Mouse (Mus musculus) neural tube, embryonic 13.5 days (tissue): ENCODE measurements around the gene Alb. TPM values are rescaled to one million over a fixed set of nuclear protein-coding genes. Genes with fewer than 3 reads are reported as not detected.
A peak's percentile ranks its signal among the peaks of the same experiment; 100 is the strongest.

Experiments used
- ATAC-seq: fragments of 200-750 bp; cut with Nextera tagmentation; 2 replicates; pipeline ENCODE4 v1.8.0; 2017; ENCODE audit warnings: low read depth, mild to moderate bottlenecking, moderate TSS enrichment, moderate library complexity
- H3K27ac ChIP-seq: fragments of 300-500 bp; sonication (generic); replicated peaks from 2 replicates; pipeline ENCODE4 v1.5.1; 2015; ENCODE audit warnings: moderate library complexity, mild to moderate bottlenecking, inconsistent platforms
- H3K27me3 ChIP-seq: fragments of 300-500 bp; sonication (generic); 2 replicates; pipeline ENCODE4 v1.6.1; 2015; ENCODE audit warnings: mild to moderate bottlenecking, inconsistent platforms
- H3K36me3 ChIP-seq: fragments of 300-500 bp; sonication (generic); 2 replicates; pipeline ENCODE4 v1.6.1; 2015; ENCODE audit warnings: mild to moderate bottlenecking, inconsistent platforms
- H3K4me1 ChIP-seq: fragments of 300-500 bp; sonication (generic); replicated peaks from 2 replicates; pipeline ENCODE4 v1.6.1; 2015; ENCODE audit warnings: inconsistent platforms
- H3K4me2 ChIP-seq: fragments of 300-500 bp; sonication (generic); 2 replicates; pipeline ENCODE4 v1.6.1; 2015; ENCODE audit warnings: inconsistent platforms, mild to moderate bottlenecking, moderate library complexity
- H3K4me3 ChIP-seq: fragments of 300-500 bp; sonication (generic); 2 replicates; pipeline ENCODE4 v1.5.1; 2015; ENCODE audit warnings: mild to moderate bottlenecking, inconsistent platforms
- H3K9ac ChIP-seq: fragments of 300-500 bp; sonication (generic); 2 replicates; pipeline ENCODE4 v1.6.1; 2015; ENCODE audit warnings: moderate library complexity, mild to moderate bottlenecking, inconsistent platforms
- H3K9me3 ChIP-seq: fragments of 300-500 bp; sonication (generic); 2 replicates; pipeline ENCODE4 v1.6.1; 2016; ENCODE audit warnings: inconsistent platforms
- WGBS: fragments of 180-500 bp; shearing (Covaris S2); methylation state at CpG from one replicate; pipeline ENCODE4 v1.1.7; 2015; 5-methylcytosine and 5-hydroxymethylcytosine counted together
- polyA plus RNA-seq: library from polyadenylated mRNA; unstranded; fragments of >200 nt; fragmentation: Nextera tagmentation; extraction: Ambion mirVana; gene quantifications from 2 replicates; pipeline ENCODE4 v1.2.1, GENCODE M21; 2015

Alb gene
- polyA plus RNA-seq, 1 experiment from 2014 or later: 1.1 TPM

- WGBS: 11% methylated on average over 6 of the region's 6 CpGs
Observed at GRCm38 (mm10) chr5:90467245-90467644, 6.5 kb downstream of the Alb start.

GRCm38 (mm10) chr5:90470836-90471235, 10.1 kb downstream of the Alb start:
- no peak overlapping the region for H3K4me2 ChIP-seq
- no peak for ATAC-seq
- no peak overlapping the region for H3K4me3 ChIP-seq
- no peak overlapping the region for H3K9ac ChIP-seq
- no peaks in the 10 kb centered on the region for H3K27me3 ChIP-seq
- no peaks in the 10 kb centered on the region for H3K36me3 ChIP-seq
- 93% methylated on average over 3 of the region's 3 CpGs for WGBS
- H3K4me1 ChIP-seq: peaks cover 3% of the 10 kb centered on the region; the same call in 1 of the 2 replicates
- no peak overlapping the region for H3K27ac ChIP-seq
- H3K9me3 ChIP-seq: no peaks in the 10 kb centered on the region

More at GRCm38 (mm10) chr5:90467245-90467644, 6.5 kb downstream of the Alb start:
- Histone ChIP-seq H3K4me1 (peaks cover 3% of the 10 kb centered on the region; the same call in 1 of the 2 replicates), H3K4me3 (no peak overlapping the region), H3K9ac (no peak overlapping the region), H3K36me3 (no peaks in the 10 kb centered on the region), H3K27me3 (peaks cover 5% of the 10 kb centered on the region; the same call in 1 of the 2 replicates), H3K27ac (no peak overlapping the region), H3K4me2 (no peak overlapping the region), H3K9me3 (no peaks in the 10 kb centered on the region)
- ATAC-seq: peak; percentile 47; the same call in 1 of the 2 replicates

GRCm38 (mm10) chr5:90473902-90474301, 13.2 kb downstream of the Alb start:
- no peak for ATAC-seq
- no peaks in the 10 kb centered on the region for H3K27me3 ChIP-seq
- H3K4me1 ChIP-seq: no peaks in the 10 kb centered on the region
- H3K4me2 ChIP-seq: no peak overlapping the region
- no peak overlapping the region for H3K4me3 ChIP-seq
- H3K36me3 ChIP-seq: no peaks in the 10 kb centered on the region
- H3K9me3 ChIP-seq: no peaks in the 10 kb centered on the region
- no peak overlapping the region for H3K27ac ChIP-seq
- H3K9ac ChIP-seq: no peak overlapping the region
- 94% methylated on average over 4 of the region's 4 CpGs for WGBS

GRCm38 (mm10) chr5:90474369-90474768, 13.7 kb downstream of the Alb start:
- no peak overlapping the region for H3K4me2 ChIP-seq
- 89% methylated on average over 5 of the region's 5 CpGs for WGBS
- no peak for ATAC-seq
- no peaks in the 10 kb centered on the region for H3K4me1 ChIP-seq
- no peaks in the 10 kb centered on the region for H3K9me3 ChIP-seq
- no peak overlapping the region for H3K9ac ChIP-seq
- no peak overlapping the region for H3K27ac ChIP-seq
- no peaks in the 10 kb centered on the region for H3K36me3 ChIP-seq
- no peak overlapping the region for H3K4me3 ChIP-seq
- H3K27me3 ChIP-seq: no peaks in the 10 kb centered on the region

GRCm38 (mm10) chr5:90476741-90477140, 16.0 kb downstream of the Alb start:
- WGBS: 85% methylated on average over 3 of the region's 3 CpGs
- Histone ChIP-seq H3K27ac (no peak overlapping the region), H3K4me3 (no peak overlapping the region), H3K9ac (no peak overlapping the region), H3K4me1 (no peaks in the 10 kb centered on the region), H3K4me2 (no peak overlapping the region), H3K27me3 (no peaks in the 10 kb centered on the region), H3K9me3 (no peaks in the 10 kb centered on the region), H3K36me3 (no peaks in the 10 kb centered on the region)
- ATAC-seq: no peak

GRCm38 (mm10) chr5:90477308-90478140, 16.8 kb downstream of the Alb start:
- no peaks in the 10 kb centered on the region for H3K27me3 ChIP-seq
- no peaks in the 10 kb centered on the region for H3K36me3 ChIP-seq
- H3K4me2 ChIP-seq: no peak overlapping the region
- no peaks in the 10 kb centered on the region for H3K4me1 ChIP-seq
- WGBS: 86% methylated on average over 7 of the region's 7 CpGs
- no peak overlapping the region for H3K27ac ChIP-seq
- H3K9me3 ChIP-seq: no peaks in the 10 kb centered on the region
- no peak overlapping the region for H3K9ac ChIP-seq
- ATAC-seq: no peak
- H3K4me3 ChIP-seq: no peak overlapping the region

- Histone ChIP-seq H3K4me1 (no peaks in the 10 kb centered on the region), H3K9me3 (no peaks in the 10 kb centered on the region), H3K9ac (no peak overlapping the region), H3K4me2 (no peak overlapping the region), H3K4me3 (no peak overlapping the region), H3K36me3 (no peaks in the 10 kb centered on the region), H3K27me3 (no peaks in the 10 kb centered on the region), H3K27ac (no peak overlapping the region)
- WGBS: 93% methylated on average over 1 of the region's 1 CpGs
- ATAC-seq: no peak
Observed at GRCm38 (mm10) chr5:90478886-90479285, 18.2 kb downstream of the Alb start.

- H3K9ac ChIP-seq: no peak overlapping the region
- H3K36me3 ChIP-seq: no peaks in the 10 kb centered on the region
- no peak overlapping the region for H3K4me3 ChIP-seq
- H3K9me3 ChIP-seq: no peaks in the 10 kb centered on the region
- ATAC-seq: no peak
- no peak overlapping the region for H3K27ac ChIP-seq
- 90% methylated on average over 7 of the region's 7 CpGs for WGBS
- H3K4me2 ChIP-seq: no peak overlapping the region
- H3K27me3 ChIP-seq: no peaks in the 10 kb centered on the region
- no peaks in the 10 kb centered on the region for H3K4me1 ChIP-seq
Observed at GRCm38 (mm10) chr5:90485597-90485996, 24.9 kb downstream of the Alb start.

- H3K4me3 ChIP-seq: no peak overlapping the region
- no peaks in the 10 kb centered on the region for H3K27me3 ChIP-seq
- no peak overlapping the region for H3K9ac ChIP-seq
- ATAC-seq: no peak
- WGBS: 91% methylated on average over 7 of the region's 7 CpGs
- H3K4me2 ChIP-seq: no peak overlapping the region
- no peaks in the 10 kb centered on the region for H3K36me3 ChIP-seq
- no peaks in the 10 kb centered on the region for H3K9me3 ChIP-seq
- no peak overlapping the region for H3K27ac ChIP-seq
- H3K4me1 ChIP-seq: no peaks in the 10 kb centered on the region
Observed at GRCm38 (mm10) chr5:90488323-90488722, 27.6 kb downstream of the Alb start.

GRCm38 (mm10) chr5:90490518-90490917, 29.8 kb downstream of the Alb start, which contains the start of gene Afp:
Gene Afp (plus strand): TSS chr5:90490737.
- Histone ChIP-seq H3K4me1 (no peaks in the 10 kb centered on the region), H3K27ac (no peak within 1 kb of the TSS), H3K4me3 (no peak within 1 kb of the TSS), H3K4me2 (no peak within 1 kb of the TSS), H3K9me3 (no peaks in the 10 kb centered on the region), H3K27me3 (no peaks in the 10 kb centered on the region), H3K9ac (no peak within 1 kb of the TSS), H3K36me3 (no peaks in the 10 kb centered on the region)
- no peak for ATAC-seq
- WGBS: 87% methylated on average over 7 of the region's 7 CpGs

- no peak for ATAC-seq
- 77% methylated on average over 9 of the region's 9 CpGs for WGBS
Observed at GRCm38 (mm10) chr5:90492440-90492839, 31.7 kb downstream of the Alb start.

GRCm38 (mm10) chr5:90494308-90494707, 33.6 kb downstream of the Alb start:
- Histone ChIP-seq H3K4me3 (no peak overlapping the region), H3K27ac (no peak overlapping the region), H3K9me3 (no peaks in the 10 kb centered on the region), H3K4me2 (no peak overlapping the region), H3K9ac (no peak overlapping the region), H3K27me3 (no peaks in the 10 kb centered on the region), H3K4me1 (no peaks in the 10 kb centered on the region), H3K36me3 (no peaks in the 10 kb centered on the region)
- ATAC-seq: no peak; the same call in 1 of the 2 replicates
- 79% methylated on average over 4 of the region's 4 CpGs for WGBS

More at GRCm38 (mm10) chr5:90492440-90492839, 31.7 kb downstream of the Alb start:
- no peaks in the 10 kb centered on the region for H3K27me3 ChIP-seq
- H3K27ac ChIP-seq: no peak overlapping the region
- no peak overlapping the region for H3K4me2 ChIP-seq
- H3K4me3 ChIP-seq: no peak overlapping the region
- H3K9ac ChIP-seq: no peak overlapping the region
- no peaks in the 10 kb centered on the region for H3K9me3 ChIP-seq
- no peaks in the 10 kb centered on the region for H3K4me1 ChIP-seq
- H3K36me3 ChIP-seq: no peaks in the 10 kb centered on the region

- no peak overlapping the region for H3K4me3 ChIP-seq
- no peaks in the 10 kb centered on the region for H3K4me1 ChIP-seq
- no peak for ATAC-seq
- 62% methylated on average over 7 of the region's 7 CpGs for WGBS
- H3K9me3 ChIP-seq: no peaks in the 10 kb centered on the region
- no peak overlapping the region for H3K27ac ChIP-seq
- H3K4me2 ChIP-seq: no peak overlapping the region
- H3K36me3 ChIP-seq: no peaks in the 10 kb centered on the region
- no peak overlapping the region for H3K9ac ChIP-seq
- H3K27me3 ChIP-seq: no peaks in the 10 kb centered on the region
Observed at GRCm38 (mm10) chr5:90499509-90499908, 38.8 kb downstream of the Alb start.
